Mouse (Mus musculus) urinary bladder, adult 18-20 months (tissue): Measurements from ENCODE around the gene Adam12.

ENCODE experiments used
- DNase-seq, 2 experiments: peaks; one replicate each; pipeline ENCODE4 v3.0.0; 2022; ENCODE audit warnings: low spot score in 2 of 2, mixed read lengths in 2 of 2

The Adam12 gene

DNA sequence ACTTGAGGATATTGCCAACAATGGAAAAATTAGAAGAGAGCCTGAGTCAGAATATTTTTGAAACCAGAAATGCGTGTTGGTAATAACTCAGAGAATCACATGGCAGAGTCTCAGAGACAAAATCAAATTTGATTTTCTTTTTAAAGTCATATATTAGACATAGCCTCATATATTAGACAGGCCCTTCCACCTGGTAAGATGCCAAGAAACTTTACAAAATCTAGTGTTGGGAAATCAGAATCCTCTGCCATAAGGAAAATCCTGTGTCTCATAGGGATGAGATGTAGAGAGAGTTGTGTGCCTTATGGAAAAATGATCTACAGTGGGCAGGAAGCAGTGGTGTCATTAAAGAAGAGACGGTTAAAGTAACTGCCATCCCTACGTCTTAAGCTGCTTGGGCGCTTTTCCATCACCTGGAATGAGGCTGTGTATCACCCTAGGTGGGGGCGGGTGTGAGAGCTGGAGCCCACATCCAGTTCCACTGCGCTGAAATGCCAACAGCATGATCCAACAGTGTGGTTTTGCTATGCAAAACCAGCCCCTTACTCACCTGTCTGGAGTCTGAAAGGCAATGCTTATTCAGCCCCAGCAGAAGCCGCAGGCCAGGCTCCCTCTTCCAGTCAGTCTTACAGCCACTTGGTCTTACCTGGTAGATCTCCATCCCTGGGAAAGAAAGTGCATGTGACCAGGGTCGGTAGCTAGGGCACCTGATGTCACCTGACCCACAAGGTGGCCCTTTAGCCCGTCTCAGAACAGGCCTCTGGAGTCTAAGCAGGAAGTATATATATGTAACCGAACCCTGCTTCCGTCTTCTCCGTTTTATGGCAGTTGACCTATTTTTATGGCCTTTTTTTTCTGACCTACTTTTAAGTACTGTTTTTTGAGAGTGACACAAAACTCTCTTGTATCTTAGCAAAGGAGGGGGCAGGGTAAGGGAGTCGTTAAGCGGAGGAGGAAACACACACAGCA is at the start of gene Adam12:
Gene Adam12, minus strand, starts transcription at position 769 of the 969 bp plus-strand sequence.
- no peak for DNase-seq

DNA sequence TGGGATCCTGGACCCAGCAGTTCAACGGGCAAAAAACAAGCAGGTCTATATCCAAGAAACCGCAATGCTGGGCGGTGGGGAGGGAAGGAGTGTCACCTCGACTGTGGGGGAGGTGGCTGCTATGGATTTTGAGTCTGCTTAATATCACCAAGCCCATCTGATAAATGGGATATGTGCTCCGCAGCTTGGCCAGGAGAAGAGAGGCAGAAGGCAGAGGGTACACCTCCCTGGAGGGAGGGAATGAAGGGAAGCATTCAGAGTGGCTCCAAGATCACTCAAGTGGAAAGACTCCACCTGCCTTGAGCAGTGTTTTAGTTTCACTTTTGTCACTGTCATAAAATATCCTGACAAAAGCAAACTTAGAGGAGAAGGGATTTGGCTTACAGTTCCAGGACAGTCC is 41.0 kb upstream of the Adam12 start:
- no peak for DNase-seq

DNA sequence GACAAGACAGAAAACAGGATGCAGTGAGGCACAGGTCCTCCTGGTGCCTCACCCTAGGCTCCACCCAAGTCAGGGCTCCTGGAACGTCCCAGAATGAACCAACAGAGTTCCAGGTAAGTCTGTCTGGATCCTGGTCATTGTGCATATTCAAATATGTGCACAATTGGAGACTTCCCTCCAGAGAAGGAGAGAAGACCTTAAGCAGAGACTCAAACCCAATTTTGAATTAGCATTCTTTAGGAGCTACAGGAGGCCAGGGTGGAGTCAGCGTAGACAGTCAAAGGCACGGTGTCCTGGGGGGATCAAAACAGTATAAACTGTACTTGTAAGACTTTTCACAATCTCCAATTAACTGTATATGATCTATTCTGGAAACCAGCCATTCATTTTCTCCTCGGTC is 40.5 kb upstream of the Adam12 start:
- DNase-seq = no peak

DNA sequence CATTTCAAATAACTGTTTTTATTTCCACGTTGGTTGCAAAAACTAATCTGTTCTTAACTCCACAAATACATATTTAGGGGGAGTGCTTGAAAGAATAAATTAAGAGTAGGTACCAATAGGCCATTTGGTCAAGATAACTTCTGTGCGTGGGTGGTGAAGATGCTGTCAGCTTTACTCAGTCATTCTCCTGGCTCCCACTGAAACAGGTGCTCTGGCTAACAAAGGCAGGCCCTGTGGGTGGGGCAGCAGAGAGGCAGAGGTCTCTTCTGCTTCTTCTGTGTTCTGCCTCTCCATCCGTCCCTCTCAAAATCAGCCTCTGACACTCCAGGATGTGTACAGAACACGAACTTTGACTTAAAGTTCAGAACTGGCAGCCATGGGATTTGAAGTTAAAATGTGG is 33.8 kb upstream of the Adam12 start:
- DNase-seq = no peak

DNA sequence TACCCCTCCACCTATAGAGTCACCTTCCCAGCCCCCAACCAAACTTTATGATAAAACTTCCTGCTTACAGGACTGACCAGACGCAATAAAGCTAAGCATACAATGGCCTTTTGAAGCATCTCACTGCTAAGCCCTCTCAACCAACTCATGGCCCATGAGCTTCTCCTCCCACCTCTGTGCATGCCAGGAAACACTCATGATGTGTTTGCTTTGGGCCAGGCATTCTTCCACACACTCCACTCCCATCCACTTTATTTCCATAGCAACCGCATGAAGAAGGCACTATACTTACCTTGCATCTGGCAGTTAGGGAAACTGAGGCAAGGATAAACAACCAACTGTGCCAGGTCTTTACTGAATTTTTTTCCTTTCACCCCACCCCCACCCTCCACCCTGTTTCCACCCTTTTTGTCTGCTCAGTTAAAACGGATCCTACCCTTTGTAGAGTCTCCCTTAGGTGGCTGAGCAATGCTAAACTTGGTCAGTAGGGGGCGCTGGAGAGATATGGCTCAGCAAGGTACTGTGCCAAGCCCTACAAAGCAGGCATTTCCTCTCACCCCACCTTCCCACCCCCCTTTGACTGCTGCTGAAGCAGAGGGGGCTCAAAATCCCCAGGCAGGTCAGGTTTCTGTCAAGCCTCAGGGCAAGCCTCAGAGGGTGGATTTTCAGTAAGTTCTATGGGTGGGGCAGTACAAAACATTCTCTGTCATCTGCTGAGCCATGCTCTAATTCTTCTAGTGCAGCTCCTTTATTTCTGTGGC is 31.4 kb upstream of the Adam12 start:
- peak; percentile 14 to 44 for DNase-seq

DNA sequence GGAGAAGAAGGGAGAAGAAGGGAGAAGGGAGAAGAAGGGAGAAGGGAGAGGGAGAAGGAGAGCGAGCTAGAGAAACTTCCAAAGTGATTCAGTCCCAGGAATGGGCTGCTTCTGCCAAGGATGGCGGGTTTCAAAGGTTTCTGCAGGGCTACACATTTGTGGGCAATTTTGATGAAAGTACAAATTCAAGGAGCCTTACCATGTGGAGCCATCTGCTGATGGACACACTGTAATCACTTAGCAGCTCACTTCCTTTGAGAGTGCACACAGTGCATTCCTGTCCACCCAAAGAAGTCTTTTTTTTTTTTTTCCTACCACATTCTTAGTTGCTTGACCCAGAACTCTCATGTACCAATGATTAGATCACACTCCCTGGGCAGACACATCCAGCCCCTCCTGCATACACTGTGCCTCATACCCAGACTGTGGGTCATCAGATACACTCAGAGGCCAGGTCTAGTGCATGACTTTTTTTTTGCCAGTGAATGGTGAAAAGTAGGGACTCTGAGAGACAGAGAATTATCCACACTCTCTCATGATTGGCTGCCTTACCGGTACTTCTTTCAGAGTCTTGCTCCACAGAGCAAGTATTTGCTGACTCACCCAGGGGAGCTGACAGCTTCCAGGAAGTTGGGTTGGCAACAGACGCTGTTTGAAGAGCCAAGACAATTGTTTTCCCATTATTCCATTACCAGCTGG is 29.2 kb upstream of the Adam12 start:
- peak in 1 of 2 experiments; percentile 6 for DNase-seq

DNA sequence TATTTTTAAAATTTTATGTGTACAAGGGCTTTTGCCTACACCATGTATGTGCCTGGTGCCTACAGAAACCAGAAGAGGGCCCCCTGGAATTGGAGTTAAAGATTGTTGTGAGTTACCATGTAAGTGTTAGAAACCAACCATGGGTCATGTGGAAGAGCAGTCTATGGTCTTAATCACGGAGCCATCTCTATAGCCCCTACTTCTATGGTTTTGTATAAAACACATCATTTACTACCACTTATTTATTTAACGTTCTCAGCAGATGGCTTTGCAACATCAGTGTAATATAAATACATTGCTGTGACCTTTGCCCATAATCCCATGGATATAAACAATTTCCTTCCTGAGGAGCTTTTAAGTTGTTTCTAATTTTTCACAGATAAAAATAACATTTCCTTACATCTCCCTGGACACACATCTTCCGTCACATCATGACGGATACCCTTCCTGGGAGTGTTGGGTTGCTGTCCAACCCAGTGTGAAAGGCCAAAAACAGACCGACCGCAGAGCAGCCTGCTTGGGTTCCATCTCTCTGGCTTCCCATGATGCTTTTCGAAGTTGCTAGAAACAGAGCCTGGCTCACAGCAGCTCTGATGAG is 18.4 kb upstream of the Adam12 start:
- no peak for DNase-seq

DNA sequence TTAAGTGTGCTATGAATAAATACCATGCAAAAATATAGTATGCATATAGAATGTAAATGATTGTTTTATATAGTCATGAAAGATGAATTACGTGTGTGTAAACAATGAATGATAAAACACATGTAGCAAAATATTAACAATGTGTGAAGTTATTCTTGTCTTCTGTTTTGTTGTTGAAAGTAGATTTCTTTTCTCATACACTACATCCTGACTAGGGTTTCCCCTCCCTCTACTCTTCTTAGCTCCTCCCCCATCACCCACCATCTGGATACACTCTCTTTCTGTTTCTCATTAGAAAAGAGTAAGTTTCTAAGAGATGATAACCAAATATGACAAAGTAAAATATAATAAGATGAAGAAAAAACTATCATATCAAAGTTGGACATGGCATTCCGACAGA is 16.1 kb upstream of the Adam12 start:
- no peak for DNase-seq

DNA sequence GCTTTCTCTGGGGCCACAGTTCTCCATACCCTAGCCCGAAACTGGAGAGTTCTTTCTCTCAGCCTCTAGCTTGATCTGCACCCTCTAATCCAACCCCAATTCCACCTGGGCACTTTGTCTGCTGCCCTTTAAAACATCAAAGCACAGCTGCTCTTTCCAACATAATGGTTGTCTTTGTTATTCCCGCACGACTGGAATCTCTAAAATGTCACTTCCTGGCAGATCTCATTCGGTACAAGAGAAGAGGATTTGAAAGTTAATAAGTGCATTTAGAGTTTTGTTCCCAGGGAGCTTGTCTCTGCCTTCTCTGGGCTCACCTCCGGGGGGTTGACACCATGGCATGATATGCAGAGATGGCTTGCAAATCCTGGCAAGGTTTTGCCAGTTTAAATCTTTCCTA is 14.7 kb upstream of the Adam12 start:
- DNase-seq = no peak

DNA sequence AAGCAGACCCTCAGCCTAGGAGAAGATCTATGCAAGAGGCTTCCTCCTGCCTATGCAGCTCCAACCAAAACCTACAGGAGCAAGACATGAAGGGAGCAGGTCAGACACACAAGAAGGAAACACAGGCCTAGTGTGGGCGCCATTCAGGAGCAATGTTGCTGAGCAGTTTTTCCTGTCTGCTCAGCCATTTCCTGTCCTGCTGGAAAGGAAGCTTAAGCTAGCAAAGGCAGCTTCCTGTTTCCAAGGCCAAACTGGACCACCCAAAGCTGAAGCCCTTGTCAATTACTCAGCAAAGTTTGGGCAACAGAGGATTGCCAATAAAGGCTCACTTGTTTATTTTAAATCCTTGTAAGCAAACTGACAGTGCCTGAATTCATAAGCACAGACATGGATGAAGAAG is 10.8 kb upstream of the Adam12 start:
- no peak for DNase-seq

DNA sequence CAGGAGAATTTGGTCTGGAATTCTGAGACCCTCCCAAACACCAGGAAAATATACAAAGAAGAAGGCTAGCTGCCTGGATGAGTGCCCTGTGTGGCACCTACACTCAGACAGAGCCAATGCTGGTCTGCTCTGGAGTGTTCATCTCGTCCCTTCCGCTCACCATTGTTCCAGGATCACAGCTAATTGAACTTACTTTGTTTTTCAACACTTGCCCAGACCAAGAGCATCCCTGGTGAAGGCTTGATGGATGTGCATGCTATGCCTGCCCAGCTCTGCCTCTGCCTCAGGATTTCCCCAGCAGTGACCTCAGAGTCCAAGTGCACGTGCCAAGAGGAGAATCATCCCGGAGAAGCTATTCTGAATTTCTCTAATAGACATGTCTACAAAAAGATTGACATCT is 9.3 kb upstream of the Adam12 start:
- no peak for DNase-seq

DNA sequence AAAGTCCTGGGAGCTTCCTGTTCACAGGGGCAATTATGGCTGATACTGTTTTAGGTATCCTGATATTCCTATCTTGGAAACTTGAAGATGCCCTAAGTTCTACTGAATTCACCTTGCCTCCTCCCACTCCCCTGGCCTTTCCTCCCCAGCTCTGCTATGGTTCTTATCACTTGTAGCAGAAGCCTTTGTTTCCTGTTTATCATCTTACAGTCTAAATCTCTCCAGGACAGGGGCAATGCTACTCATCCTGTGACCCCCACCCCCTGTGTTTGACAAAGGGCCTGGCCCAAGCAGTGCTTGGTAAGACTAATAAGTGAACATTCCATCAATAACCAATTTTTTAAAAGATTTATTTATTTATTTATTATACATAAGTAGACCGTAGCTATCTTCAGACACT is 8.6 kb upstream of the Adam12 start:
- DNase-seq = no peak

DNA sequence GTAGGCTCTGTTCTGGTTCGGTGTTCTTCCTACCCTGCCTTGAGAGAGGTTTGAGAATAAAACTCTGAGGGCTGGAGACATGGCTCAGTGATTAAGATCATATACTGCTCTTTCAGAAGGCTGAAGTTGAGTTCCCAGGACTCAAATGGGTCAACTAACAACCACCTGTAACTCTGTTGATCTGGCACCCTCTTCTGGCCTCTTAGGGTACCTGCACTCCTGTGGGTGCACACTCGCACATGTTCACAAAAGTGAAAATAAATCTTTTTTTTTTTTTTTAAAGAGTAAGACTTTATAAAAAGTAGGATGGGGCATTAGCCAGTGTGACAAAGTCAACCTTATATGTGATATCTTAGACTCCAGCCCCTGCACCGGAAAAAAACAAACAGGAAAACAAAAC is 6.9 kb upstream of the Adam12 start:
- no peak for DNase-seq

DNA sequence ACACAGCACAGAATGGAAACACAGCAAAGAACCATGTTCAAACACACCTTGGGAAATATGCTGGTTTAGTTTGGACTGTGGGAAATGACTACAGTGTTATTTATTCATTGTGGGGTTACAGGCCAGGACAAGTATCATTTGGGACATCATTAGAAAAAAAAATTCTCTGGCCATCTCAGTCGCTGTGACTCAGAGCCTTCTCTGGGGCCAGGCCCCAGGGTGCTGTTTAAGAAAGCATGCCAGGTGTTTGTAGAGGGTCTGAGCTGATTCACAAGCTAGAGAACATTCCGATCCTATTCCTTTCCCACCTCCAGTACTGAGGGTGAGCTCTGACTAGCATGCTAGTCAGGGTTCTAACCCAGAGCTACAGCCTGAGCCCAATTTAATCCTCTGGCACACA is 5.4 kb upstream of the Adam12 start:
- no peak for DNase-seq

DNA sequence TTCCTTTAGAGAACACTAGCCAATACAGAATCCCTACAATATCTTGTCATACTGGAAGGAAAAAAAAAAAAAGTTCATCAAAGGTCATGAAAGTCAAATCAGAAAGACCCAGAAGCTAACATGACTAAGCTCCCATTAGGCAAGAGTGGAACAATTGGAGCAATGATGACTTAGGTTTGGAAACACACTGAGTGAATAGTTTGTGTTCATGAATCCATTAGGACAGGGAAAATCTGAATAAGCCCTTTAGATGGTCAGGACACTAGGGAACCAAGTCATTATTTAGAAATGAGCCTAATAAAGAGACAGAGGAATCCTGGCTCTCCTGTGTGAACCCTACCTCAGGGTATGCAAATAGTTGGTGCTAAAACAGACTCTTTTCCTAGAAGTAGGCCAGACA is 4.8 kb upstream of the Adam12 start:
- no peak for DNase-seq

DNA sequence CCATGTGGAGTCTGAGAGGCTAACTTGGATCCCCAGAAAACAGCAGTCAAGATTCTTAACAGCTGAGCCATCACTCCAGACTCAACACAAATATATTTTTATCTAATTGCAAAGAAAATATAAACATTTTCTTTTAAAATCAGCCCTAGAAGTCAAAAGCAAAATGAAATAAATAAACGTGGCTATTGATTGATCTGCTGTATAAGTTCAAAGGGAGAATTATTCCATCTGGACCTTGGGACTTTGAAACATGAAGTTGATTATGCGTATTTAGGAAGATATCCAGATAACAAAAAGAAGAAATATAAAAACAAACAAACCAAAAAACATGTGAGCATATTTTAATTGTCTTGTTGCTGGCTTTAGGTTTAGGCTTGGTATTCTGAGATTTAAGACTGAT is 3.6 kb upstream of the Adam12 start:
- no peak for DNase-seq

DNA sequence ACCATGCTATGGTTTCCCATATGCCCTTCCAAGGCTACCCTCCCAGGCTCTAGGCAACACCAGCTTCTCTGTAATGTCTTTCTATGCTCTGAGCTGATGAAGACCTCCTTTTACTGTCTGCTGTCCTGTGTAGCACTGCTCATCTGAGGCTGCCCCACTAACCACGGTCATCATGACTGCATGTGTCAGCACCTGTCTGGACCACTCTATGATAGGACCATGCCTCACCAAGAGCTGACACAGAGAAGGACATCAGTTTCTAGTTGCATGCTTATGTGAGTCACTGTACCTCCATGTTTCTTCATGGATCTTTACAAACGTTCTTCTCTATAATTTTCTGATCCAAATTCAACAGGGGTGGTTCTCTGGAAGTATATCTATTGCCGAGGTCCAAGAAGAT is 1.2 kb downstream of the Adam12 start:
- DNase-seq = no peak

DNA sequence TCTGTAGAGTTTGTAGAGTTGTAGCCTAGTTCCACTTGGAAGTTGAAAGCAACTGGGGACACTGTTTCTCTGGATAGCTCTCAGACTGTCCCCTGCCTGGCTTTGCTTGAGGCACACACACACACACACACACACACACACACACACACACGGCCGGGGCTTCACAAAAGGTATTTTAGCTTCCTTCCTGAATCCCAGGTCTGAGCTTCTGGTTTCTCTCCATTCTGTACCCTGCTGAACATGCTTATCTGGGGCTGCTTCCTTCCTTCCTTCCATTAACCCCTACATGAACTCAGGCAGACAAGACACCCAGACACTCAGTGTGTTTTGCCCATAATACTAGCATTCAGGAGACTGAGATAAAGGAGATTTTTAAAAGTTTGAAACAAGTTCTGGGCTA is 2.0 kb downstream of the Adam12 start:
- no peak for DNase-seq

DNA sequence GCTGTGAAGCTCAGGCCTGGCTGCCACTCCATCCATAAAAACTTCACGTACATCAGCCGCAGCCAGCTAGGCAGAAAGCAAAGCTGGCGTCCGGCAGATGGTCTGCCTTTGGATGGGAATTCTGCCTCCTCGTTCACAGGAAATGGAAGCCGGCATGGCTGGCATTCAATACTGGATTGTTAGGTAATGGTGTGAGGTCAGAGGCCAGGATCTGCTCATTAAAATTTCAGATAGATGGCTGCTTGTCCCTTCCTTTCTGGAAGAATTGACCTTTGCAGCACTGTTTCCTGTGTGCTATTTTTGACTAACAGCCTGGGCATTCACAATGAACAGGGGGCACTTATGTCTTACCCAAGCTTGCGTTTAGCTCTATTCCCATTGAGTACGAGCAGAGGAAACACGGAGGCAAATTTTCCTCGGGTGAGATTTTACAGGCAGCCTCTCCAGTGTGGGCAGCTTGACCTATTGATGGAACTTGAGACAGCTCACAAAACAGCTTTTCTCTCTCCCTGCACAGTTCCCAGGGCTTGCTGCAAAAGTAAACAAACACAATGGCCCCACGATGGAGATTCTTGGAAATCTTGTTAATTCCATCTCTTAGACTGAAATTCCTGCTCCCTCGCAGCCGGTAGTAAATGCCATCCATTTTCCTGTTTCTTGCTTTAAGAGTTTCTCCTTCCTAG is 4.0 kb downstream of the Adam12 start:
- no peak for DNase-seq

DNA sequence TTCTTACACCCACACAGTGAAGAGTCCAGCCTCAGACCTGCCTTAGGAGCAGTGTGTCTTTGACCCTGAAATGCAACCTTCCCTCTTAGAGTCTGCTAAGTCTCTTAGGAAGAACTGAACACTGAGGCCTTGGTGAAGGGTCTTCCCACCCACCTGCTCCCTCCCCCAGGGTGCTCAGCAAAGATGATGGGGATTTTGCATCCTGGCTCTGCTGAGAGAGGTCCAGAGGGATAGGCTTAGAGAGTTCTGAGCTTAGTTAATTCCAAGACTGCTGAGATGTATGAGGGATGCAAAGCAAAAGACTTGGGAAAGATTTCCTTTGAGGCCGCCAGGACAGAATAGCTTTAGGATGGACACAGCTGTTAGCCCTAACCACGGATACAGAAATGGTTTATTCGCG is 4.8 kb downstream of the Adam12 start:
- no peak for DNase-seq

DNA sequence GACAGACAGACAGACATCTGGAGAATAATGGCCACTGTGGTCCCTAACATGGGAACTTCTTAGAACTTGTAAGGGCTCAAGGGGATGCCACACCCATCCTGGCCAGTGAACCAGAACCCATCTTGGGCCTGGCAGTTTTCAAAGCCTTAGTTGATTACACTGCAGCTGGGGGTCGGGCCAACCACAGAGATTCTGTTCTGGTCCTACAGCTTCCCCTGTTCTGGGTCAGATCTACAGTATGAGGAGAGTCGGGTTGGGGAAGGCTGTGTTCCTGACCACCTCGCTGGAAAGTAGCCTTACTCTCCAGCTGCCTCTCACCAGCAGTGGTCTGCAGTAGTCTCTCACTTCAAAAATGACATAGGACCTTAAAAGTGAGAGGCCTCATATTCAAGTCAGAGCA is 5.7 kb downstream of the Adam12 start:
- DNase-seq = no peak
